Mouse (Mus musculus) erythroid progenitor cell, adult 5-6 weeks (primary cell): ENCODE data around the gene Slc1a3. TPM values are rescaled to one million over a fixed set of nuclear protein-coding genes. Genes with fewer than 3 reads are reported as not detected.

Source experiments
- ATAC-seq: replicated peaks from 2 replicates; pipeline ENCODE4 v1.8.0; 2016; ENCODE audit warnings: moderate number of reproducible peaks, mild to moderate bottlenecking, moderate TSS enrichment, inconsistent platforms; ENCODE audit not compliant: poor library complexity, low FRiP score, severe bottlenecking
- total RNA-seq, 2 experiments: library from RNA; stranded (forward) in 1 of 2; stranded (reverse) in 1 of 2; fragments of 150-400 nt in 1 of 2; fragments of 186-747, 209-891 nt in 1 of 2; gene quantifications; 2 replicates each; pipeline versions ENCODE4 v1.2.3 to v1.2.4; 2015 to 2017; ENCODE audit warnings: low replicate concordance in 2 of 2

Gene Slc1a3
- total RNA-seq, 2 experiments from 2014 or later = 1.7 to 19.7 TPM

- no peak for ATAC-seq
Observed at GRCm38 (mm10) chr15:8663348-8664099, 47.0 kb downstream of the Slc1a3 start.

GRCm38 (mm10) chr15:8661856-8662255 lies 48.7 kb downstream of the Slc1a3 start:
- no peak for ATAC-seq

GRCm38 (mm10) chr15:8659977-8660376 lies 50.6 kb downstream of the Slc1a3 start:
- ATAC-seq = no peak

- ATAC-seq = no peak
Observed at GRCm38 (mm10) chr15:8659483-8659971, 51.0 kb downstream of the Slc1a3 start.

GRCm38 (mm10) chr15:8658086-8658980 lies 52.2 kb downstream of the Slc1a3 start:
- ATAC-seq = no peak

GRCm38 (mm10) chr15:8655251-8655650 lies 55.3 kb downstream of the Slc1a3 start:
- no peak for ATAC-seq

- no peak for ATAC-seq
Observed at GRCm38 (mm10) chr15:8652637-8653036, 57.9 kb downstream of the Slc1a3 start.

- no peak for ATAC-seq
Observed at GRCm38 (mm10) chr15:8643997-8644692, 66.4 kb downstream of the Slc1a3 start.

GRCm38 (mm10) chr15:8639856-8640255 lies 70.7 kb downstream of the Slc1a3 start:
- no peak for ATAC-seq

- no peak for ATAC-seq
Observed at GRCm38 (mm10) chr15:8638568-8639325, 71.8 kb downstream of the Slc1a3 start.

- ATAC-seq = no peak
Observed at GRCm38 (mm10) chr15:8637283-8637682, 73.3 kb downstream of the Slc1a3 start.

GRCm38 (mm10) chr15:8635974-8636373 lies 74.6 kb downstream of the Slc1a3 start:
- ATAC-seq = no peak

GRCm38 (mm10) chr15:8634807-8635206 lies 75.8 kb downstream of the Slc1a3 start:
- no peak for ATAC-seq

GRCm38 (mm10) chr15:8634355-8634754 lies 76.2 kb downstream of the Slc1a3 start:
- no peak for ATAC-seq

- ATAC-seq = no peak
Observed at GRCm38 (mm10) chr15:8633375-8633774, 77.2 kb downstream of the Slc1a3 start.

- ATAC-seq = no peak
Observed at GRCm38 (mm10) chr15:8632361-8632760, 78.2 kb downstream of the Slc1a3 start.

- ATAC-seq = no peak
Observed at GRCm38 (mm10) chr15:8629317-8629831, 81.2 kb downstream of the Slc1a3 start.

GRCm38 (mm10) chr15:8628150-8628549 lies 82.4 kb downstream of the Slc1a3 start:
- ATAC-seq = no peak

GRCm38 (mm10) chr15:8627097-8627537 lies 83.4 kb downstream of the Slc1a3 start:
- no peak for ATAC-seq
